Mouse (Mus musculus) midbrain, embryonic 11.5 days (tissue): ENCODE measurements at regions not wholly inside any gene's neighbourhood (a gene's known extent, or its start where the extent isn't known, plus 50 kb on each side); places are given as distances from the start of the nearest gene placed in this dataset.
A peak's percentile ranks its signal among the peaks of the same experiment; 100 is the strongest.

Experiments
- ATAC-seq: fragments of 200-750 bp; cut with Nextera tagmentation; 2 replicates; pipeline ENCODE4 v1.8.0; 2017; ENCODE audit warnings: moderate TSS enrichment, moderate library complexity; ENCODE audit not compliant: low FRiP score
- DNase-seq: peaks from one replicate; pipeline ENCODE4 v3.0.0; 2015; ENCODE audit warnings: low spot score; ENCODE audit errors: missing footprints
- H3K27ac ChIP-seq: fragments of 300-500 bp; sonication (generic); 2 replicates; pipeline ENCODE4 v1.5.1; 2014; ENCODE audit warnings: low read depth, low read length
- H3K27me3 ChIP-seq: fragments of 300-500 bp; sonication (generic); 2 replicates; pipeline ENCODE4 v1.6.1; 2014; ENCODE audit warnings: mild to moderate bottlenecking, low read length, moderate library complexity, mixed read lengths; ENCODE audit not compliant: control insufficient read depth, insufficient read depth
- H3K36me3 ChIP-seq: fragments of 300-500 bp; sonication (generic); 2 replicates; pipeline ENCODE4 v1.6.1; 2014; ENCODE audit warnings: mild to moderate bottlenecking, low read length, moderate library complexity, mixed read lengths; ENCODE audit not compliant: control insufficient read depth, insufficient read depth
- H3K4me1 ChIP-seq: fragments of 300-500 bp; sonication (generic); 2 replicates; pipeline ENCODE4 v1.6.1; 2014; ENCODE audit warnings: low read length; ENCODE audit not compliant: control insufficient read depth, insufficient read depth
- H3K4me2 ChIP-seq: fragments of 300-500 bp; sonication (generic); 2 replicates; pipeline ENCODE4 v1.6.1; 2014; ENCODE audit warnings: mild to moderate bottlenecking, moderate library complexity
- H3K4me3 ChIP-seq: fragments of 300-500 bp; sonication (generic); 2 replicates; pipeline ENCODE4 v1.5.1; 2014; ENCODE audit warnings: low read depth, low read length
- H3K9ac ChIP-seq: fragments of 300-500 bp; sonication (generic); 2 replicates; pipeline ENCODE4 v1.6.1; 2014; ENCODE audit warnings: low read length
- H3K9me3 ChIP-seq: fragments of 300-500 bp; sonication (generic); 2 replicates; pipeline ENCODE4 v1.6.1; 2016; ENCODE audit warnings: low read length; ENCODE audit not compliant: control insufficient read depth
- WGBS: fragments of 180-500 bp; shearing (Covaris S2); extraction: QIAGEN DNeasy Blood & Tissue Kit; methylation state at CpG from one replicate; pipeline ENCODE4 v1.1.7; 2014; 5-methylcytosine and 5-hydroxymethylcytosine counted together

DNA sequence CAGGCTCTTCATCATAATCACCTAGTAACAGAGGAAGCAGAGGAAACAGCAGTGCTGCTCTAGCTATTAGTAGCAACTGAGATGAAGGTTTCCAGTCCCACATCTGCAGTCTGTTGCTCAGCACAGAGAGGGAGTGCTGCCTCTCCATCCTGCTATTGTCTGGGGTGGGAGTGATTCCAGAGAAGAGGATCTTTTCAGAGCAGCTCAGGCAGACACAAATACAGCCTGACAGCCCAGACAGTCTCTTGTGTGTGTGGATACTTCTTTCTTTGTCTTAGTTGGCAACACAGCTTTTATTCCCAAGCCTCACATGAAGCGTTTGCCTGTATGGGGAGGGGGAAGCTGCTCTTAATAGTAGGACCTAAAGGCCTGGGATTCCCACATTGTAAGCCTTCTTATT lies 107.2 kb upstream of the Nhs start:
- H3K9me3 ChIP-seq = no peaks in the 10 kb centered on the region
- 21% methylated on average over 1 of the region's 1 CpGs for WGBS
- H3K4me2 ChIP-seq = no peak overlapping the region
- no peaks in the 10 kb centered on the region for H3K4me1 ChIP-seq
- no peak overlapping the region for H3K4me3 ChIP-seq
- no peaks in the 10 kb centered on the region for H3K36me3 ChIP-seq
- peak; percentile 95 for ATAC-seq
- no peak overlapping the region for H3K9ac ChIP-seq
- DNase-seq = peak; percentile 90
- H3K27ac ChIP-seq = peak overlapping the region; percentile 65
- no peaks in the 10 kb centered on the region for H3K27me3 ChIP-seq

DNA sequence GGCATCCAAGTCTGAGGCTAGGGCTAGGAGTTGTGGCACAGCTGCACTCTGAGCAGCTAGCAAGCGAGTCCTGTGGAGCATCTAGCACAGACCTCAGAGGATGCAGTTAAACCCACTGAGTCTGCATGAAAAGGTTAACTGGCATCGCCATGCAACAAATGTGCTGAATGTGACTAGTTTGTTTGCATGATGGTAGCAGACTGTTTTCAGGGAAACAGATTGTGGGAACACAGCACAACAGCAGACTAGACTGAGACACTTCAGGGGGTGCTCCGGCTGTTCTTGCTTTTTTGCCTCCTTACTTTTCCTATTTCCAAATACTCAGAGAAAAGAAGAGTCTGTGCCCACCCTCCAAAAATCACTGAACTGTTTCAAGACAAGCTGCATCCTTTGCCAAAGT lies 97.9 kb upstream of the Nhs start:
- H3K9me3 ChIP-seq = no peaks in the 10 kb centered on the region
- DNase-seq (no peak), ATAC-seq (no peak)
- peaks cover 3% of the 10 kb centered on the region; the same call in 1 of the 2 replicates for H3K27me3 ChIP-seq
- 75% methylated on average over 3 of the region's 3 CpGs for WGBS
- H3K36me3 ChIP-seq = no peaks in the 10 kb centered on the region
- no peak overlapping the region for H3K9ac ChIP-seq
- no peaks in the 10 kb centered on the region for H3K4me1 ChIP-seq
- H3K27ac ChIP-seq = no peak overlapping the region
- H3K4me3 ChIP-seq = no peak overlapping the region
- H3K4me2 ChIP-seq = no peak overlapping the region

DNA sequence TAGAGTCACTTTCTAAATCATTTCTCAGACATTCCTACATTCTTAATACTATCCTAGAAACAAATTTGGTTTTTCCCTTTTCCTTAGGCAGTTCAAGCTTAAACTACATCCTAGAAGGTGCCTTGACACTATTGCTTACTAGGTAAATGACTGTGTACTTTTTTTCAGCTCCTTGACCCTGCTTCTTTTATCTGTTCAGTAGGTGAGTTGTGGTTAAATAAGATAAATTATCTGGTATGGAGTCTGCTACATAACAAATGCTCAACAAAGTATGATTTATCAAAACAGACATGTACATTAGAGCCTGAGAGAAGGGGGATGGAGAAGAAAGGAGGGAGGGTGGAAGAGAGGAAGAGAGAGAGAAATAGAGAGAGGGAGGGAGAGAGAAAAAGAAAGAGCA lies 96.3 kb upstream of the Nhs start:
- Histone ChIP-seq H3K36me3 (no peaks in the 10 kb centered on the region), H3K4me2 (no peak overlapping the region), H3K27ac (no peak overlapping the region), H3K27me3 (peaks cover 3% of the 10 kb centered on the region; the same call in 1 of the 2 replicates), H3K9me3 (no peaks in the 10 kb centered on the region), H3K9ac (no peak overlapping the region), H3K4me1 (no peaks in the 10 kb centered on the region), H3K4me3 (no peak overlapping the region)
- ATAC-seq = no peak
- DNase-seq = no peak

GRCm38 (mm10) chrX:162241291-162241690 lies 81.8 kb upstream of the Nhs start:
- Histone ChIP-seq H3K4me2 (no peak overlapping the region), H3K9me3 (no peaks in the 10 kb centered on the region), H3K27ac (no peak overlapping the region), H3K36me3 (no peaks in the 10 kb centered on the region), H3K27me3 (peaks cover 11% of the 10 kb centered on the region), H3K9ac (no peak overlapping the region), H3K4me3 (no peak overlapping the region), H3K4me1 (no peaks in the 10 kb centered on the region)
- 69% methylated on average over 3 of the region's 3 CpGs for WGBS
- no peak for DNase-seq
- no peak for ATAC-seq

GRCm38 (mm10) chrX:162235552-162235951 lies 76.0 kb upstream of the Nhs start:
- WGBS = 92% methylated on average over 5 of the region's 5 CpGs
- H3K9ac ChIP-seq = no peak overlapping the region
- H3K9me3 ChIP-seq = no peaks in the 10 kb centered on the region
- H3K27me3 ChIP-seq = peaks cover 7% of the 10 kb centered on the region; the same call in 1 of the 2 replicates
- no peak for DNase-seq
- ATAC-seq = no peak
- no peaks in the 10 kb centered on the region for H3K36me3 ChIP-seq
- H3K4me1 ChIP-seq = no peaks in the 10 kb centered on the region
- no peak overlapping the region for H3K27ac ChIP-seq
- no peak overlapping the region for H3K4me2 ChIP-seq
- no peak overlapping the region for H3K4me3 ChIP-seq

DNA sequence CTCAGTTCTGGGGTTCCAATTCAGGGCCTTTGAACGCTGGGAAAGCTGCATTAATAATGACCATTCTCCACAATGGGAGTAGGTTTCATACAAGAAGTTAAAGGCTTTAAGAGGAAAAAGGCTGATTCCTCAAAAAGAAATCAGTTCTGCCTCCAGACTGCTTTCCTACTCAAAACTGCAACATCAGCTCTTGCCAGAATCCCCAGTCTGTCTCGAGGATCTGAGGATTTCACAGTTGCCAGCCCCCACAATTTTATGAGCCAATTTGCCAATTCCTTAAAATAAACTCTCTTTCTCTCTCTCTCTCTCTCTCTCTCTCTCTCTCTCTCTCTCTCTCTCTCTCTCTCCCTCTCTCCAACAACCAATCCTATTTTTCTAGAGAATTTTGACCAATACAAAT lies 51.3 kb upstream of the Nhs start:
- Histone ChIP-seq H3K27me3 (peaks cover 2% of the 10 kb centered on the region), H3K9ac (no peak overlapping the region), H3K4me2 (no peak overlapping the region), H3K36me3 (no peaks in the 10 kb centered on the region), H3K27ac (no peak overlapping the region), H3K4me3 (no peak overlapping the region), H3K9me3 (no peaks in the 10 kb centered on the region), H3K4me1 (no peaks in the 10 kb centered on the region)
- ATAC-seq (no peak), DNase-seq (no peak)
- 74% methylated on average over 2 of the region's 2 CpGs for WGBS
